Mouse (Mus musculus) mouse embryonic stem cell (cell line): Measurements from ENCODE around the gene Mcat.

Source experiments
- in situ Hi-C, 2 experiments: fragments of 300-500 bp; cut with MboI; formaldehyde crosslinking; loops; 1 replicate in 1 of 2; 3 replicates in 1 of 2; pipeline ENCODE4 v1.14.3; 2019 to 2020; ENCODE audit warnings: low sequenced_read_pairs in 2 of 2, low pct_unique_long_range_greater_than_20kb in 1 of 2, mixed read lengths in 1 of 2; ENCODE audit not compliant: unreplicated experiment in 1 of 2

Mcat gene

DNA sequence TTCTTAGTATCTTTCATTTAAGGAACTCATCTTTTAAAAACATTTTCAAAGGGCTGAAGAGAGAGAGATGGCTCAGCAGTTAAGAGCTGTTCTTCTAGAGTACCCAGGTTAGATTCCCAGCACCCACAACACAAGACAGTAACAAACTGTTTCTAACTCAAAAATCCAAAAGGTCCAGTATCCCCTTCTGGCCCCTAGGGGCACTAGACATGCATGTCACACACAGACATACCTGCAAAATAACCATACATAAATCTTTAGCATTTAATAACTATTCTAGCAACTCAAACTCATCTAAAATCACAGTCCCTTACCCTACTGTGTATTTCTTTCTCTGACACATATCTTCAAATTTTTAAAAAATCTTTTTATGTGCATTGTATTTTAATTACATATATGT, 9.8 kb downstream of the Mcat start:
- in situ Hi-C loops = no loop called here

DNA sequence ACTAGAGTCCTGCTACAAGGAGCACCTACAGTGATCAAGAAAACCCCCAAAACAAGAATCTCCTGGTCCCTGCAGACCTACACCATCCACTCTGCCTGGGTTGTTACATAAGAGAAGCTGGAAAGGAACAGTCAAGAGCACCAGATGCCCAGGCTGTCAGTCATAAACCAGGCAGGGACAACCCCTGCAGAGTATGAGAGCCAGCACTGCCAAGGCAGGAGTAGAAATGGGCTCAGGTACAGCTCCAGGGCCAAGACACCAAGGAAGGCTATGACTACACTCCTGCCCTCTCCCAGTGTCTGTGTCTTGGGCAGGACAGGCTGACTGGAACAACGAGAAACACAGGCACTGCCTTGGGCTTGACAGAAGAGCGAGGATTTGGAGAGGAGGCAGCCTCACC, 13.4 kb downstream of the Mcat start:
- in situ Hi-C loops = no loop called here

DNA sequence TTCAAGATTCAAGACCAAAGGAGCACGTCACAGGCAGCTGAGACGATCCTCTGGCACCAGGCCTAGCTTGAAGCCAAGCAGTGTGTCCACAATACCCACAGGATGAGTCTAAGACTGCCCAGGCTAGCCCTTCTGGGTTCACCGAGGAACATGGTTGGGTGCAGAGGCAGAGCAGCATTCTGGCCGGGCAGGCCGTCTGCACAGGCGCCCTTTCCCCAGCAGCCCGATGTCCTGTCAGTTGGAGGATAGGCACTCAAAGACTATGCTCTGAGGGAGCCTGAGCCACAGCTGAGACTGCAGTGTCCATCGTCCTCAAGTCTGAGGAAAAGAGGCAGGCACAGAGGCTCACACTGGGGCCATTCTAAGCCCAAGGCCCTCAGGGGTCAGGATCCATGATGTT, 16.4 kb downstream of the Mcat start:
- in situ Hi-C loops = no loop called here

DNA sequence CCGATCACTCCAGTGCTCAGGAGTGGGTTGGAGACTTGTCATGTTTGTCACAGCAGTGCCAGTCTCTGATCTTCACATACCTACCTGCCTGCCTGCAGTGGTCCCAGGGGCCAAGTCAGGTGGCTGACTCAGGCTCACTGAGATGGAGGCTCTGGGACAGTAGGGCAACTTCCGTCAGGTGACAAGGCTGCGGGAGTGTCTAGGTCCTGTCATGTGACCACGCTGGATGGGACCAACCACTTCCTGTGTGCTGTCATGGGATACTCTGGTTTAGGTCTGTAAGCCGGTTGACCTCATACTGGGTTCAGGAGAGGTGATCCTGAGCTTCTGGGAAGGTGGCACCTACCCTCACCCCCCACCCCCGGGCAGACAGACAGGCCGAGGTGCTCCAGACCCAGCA, 17.6 kb downstream of the Mcat start:
- in situ Hi-C loops = no loop called here

DNA sequence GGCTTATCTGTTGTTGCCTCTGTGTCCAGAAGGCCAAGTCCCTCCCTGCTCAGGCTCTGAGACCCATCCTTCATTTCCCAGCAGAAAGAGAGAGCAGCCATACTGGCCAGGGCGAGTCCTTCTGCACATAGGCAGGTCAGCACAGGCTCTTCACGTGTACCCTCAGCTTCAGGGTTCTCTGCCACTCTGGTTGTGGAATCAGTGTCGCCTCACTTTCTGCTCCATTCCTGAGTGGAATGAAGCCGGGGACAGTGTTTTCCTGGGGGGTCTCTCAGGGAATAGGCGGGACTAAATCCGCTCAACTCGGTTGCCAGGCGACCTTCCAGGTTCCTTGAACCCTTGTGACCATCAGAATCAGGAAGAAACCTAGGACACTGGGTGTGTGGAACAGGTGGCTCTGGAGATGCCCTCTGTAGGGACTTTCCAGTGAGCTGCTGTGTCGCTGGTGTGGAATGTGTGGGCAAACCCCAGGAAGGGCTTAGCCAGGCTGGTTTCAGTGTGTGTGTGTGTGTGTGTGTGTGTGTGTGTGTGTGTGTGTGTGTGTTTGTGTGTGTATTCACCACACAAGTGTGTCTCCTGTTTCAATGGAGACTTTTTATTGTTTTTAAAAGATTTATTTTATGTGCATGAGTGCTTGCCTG, 21.8 kb downstream of the Mcat start:
- in situ Hi-C loops = no loop called here

DNA sequence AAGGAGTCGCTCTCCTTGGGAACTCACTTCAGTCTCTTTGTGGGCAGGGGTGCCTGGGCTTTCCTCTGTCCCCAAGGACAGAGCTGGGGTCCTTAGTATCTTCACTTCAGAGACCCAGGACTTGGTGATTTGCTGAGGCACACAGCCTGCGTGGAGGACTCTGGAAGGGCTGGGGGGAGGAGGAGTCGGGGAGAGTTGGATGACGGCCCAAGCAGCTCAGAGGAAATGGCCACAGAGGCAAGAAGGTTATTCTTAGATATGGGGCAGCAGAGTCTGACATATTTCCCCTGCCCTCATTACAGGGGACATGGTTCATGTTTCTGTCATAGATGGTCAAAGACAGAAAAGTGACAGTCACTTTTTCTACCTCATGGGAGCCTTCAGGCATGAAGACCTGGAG, 23.7 kb downstream of the Mcat start:
- in situ Hi-C loops = no loop called here

DNA sequence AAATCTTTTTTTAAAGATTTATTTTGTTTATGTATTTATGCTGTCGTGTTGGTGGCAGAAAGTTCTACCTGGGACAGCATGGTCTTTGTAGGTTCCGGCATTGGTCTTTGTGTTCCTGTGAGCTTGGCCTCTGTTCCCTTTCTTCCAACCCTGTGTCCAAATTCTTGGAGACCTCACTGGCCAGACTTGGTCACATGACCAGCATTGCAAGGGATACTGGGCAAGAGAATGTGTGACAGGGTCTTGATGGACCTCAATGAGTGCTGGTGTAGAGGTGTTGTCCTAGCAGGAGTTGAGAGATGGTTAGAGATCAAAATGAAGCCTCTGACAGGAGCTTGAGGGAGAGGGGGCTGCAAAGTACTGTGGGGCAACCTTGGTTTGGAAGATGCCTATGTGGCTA, 24.7 kb downstream of the Mcat start:
- in situ Hi-C loops = no loop called here

DNA sequence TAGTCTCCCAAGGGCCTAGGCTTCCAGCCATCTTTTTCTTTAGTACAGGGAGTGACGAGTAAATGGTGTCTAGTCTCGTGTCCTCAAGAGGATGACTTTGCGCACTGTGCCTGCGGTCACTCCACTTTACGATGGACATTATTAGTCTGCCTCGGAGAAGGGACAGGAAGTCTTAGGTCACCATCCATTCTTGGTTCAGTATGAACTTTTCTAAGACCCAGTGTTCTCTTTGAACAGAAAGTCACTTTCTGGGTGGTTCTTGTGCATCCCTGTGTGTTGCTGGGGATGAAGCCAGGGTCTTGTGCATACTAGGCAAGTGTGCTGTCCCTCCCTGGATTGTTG, 27.7 kb downstream of the Mcat start:
- in situ Hi-C loops = no loop called here

DNA sequence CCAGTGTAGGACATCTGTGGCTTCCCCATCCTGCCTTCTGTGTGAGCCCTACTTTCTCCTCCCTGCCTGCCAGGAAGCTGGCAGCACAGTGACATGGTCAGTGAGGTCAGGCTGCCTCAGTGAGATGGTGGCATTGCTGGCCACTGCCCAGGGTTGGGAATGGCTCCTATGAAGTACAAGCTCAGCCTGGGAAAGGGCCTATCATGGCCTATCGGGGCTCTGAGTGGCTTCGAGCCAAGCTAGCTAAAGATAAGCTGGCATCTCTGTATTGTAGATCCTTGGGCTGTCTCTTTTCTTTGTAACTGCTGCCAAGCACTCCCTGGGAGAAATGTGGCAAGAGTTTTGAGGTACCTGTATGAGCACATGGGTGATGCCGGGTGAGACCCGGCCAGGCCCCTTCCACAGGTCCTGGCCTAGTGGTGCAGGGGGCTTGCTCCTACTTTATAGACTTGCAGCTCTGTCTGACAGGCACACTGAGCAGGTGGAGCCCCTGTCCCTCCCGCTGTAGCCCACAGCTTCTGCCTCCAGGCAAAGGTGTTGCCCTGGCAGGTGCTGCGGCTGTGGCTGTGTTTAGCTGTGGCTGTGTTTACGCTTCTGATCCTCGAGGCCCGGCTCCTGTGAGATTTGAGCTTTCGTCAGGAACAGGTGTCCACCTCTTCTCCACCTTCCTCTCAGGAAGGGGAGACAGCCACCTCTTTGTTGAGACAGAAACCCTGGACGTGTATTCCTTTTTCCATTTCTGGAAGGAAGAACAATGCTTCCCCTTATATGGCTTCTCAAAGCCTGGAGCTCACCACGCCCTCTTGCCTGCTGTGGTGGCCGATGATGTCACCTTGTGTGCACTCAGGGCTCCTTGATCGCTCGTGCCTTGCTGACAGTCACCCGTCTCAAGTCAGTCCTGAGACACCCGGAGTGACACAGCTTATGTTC, 28.4 kb downstream of the Mcat start:
- in situ Hi-C loops = no loop called here

DNA sequence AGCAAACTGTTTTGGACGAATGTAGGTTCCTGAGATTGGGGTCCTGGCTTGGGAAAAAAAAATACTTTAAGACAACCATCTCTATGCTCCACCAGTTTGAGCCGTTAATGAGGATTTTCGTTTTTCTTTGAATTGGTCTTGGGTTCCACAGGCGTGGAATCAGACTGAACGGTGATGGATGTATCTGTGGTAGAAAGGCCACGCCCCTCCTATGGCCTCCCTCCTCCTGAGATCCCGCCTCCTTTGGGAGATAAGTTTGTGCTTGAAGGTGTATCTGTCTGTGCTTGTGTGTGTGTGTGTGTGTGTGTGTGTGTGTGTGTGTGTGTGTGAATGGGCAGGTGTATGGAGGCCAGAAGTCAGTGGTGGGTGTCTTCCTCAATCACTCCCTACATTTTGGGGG, 31.0 kb downstream of the Mcat start:
- in situ Hi-C loops = no loop called here

DNA sequence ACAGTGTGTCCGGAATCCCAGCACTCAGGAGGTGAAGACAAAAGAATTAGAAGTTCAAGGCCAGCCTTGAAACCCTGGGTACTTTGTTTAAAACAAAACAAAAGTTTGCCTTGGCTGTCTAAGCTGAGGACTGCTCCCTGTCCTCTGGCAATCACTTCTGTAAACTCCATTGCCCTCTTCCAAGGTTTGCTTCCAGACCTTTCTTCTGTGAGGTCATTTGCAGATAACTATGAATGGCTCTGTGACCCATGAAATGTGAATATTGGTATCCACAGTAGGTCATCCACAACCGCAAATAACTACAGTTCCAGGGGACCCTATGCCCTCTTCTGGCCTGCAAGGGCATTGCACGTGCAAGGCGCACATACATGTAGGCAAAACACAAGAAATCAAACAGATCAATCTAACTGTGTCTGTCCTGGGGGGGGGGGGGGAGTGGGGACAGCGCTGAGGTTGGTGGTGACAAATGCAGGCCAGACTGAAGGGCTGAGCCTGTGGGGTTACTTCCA, 31.6 kb downstream of the Mcat start:
- in situ Hi-C loops = no loop called here

DNA sequence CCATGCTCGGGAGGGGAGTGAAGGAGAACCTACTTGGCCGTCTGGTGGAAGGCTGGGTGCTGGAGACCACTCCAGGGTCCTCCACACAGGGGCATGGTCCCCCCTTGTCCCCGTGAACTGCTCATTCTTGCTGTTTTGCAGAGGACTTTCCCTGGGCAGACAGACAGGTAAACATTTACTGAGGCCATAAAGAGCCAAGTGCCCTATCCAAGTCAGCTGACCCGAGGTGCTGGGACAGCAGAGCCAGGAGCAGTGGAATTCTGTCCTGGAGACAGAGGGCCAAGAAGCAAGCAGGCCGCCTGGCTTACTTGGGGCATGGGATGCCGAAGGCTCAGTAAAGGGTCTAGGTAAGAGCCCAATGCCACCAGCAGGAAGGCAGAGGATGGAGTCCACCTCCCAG, 32.9 kb downstream of the Mcat start:
- in situ Hi-C loops = no loop called here

DNA sequence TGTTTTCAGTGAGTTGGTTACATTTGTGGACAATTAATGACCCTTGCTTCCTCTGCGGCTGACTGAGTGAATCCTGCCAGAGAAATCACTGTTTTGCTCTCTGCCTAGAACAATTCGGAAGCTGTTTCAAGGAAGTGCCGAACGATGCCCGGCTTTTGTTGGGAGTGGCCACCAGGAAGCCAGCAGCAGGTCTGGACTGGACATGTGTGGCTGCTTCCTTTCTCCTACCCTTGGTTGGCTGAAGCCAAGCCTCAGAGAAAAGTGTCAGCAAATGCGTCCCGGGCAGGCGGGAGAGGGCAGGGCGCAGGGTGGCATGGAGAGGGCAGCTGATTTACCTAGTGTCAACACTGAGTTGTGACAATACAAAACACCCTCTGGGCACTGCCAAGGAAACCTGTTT, 33.4 kb downstream of the Mcat start:
- in situ Hi-C loops = no loop called here

DNA sequence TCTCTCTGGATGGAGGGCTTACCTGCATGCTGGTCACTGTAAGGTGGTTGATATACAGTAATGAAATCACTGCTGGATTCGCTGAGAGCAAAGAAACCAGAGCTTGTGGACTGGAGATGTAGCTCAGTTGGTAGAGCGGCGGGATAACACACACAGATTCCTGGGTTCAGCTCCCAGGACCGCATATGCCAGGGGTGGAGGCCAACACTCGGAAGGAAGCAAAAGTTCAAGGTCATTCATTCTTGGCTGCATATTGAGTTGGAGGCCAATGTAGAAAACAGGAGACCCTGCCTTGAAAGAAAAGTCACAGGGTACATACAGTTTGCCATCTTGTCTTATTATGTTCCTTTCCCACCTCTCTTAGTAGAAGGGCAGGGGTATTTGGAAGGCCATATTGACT, 33.8 kb downstream of the Mcat start:
- in situ Hi-C loops = no loop called here

DNA sequence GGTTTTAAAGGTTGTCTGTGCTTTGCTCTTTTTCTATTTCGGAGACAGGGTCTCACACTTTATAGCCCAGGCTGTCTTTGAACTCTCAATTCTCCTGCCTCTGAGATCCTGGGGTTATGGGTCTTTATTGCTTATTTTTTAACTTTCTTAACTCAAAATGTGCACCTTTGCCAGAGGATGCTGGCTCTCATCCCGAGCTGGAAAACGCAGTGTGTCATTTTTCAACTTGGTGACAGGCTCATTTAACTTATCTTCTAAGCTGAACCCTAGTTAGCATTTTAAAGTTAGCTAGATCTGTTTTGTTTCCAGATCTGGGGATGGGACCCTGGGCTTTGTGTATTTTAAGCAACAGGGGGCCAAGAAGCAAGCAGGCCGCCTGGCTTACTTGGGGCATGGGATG, 34.7 kb downstream of the Mcat start:
- in situ Hi-C loops = no loop called here

DNA sequence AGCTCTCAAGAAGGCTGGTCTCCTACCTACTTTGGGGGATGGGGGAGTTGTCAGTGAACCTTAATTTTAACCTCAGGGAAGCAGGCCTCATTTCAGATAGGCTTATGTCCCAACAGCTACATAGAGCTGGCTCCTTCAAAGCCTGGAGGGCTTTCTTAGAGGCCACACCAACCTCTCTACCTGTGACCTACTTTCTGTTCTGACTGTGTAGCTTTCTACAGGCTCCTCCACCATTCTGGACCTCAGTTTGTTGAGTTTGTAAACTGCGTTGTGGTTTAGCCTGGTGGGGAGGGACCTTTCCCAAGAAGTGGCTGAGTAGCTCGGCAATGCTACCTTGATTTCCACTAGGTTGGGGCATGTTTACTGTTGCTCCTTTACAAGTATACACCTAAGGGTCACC, 35.8 kb downstream of the Mcat start:
- in situ Hi-C loops = no loop called here

DNA sequence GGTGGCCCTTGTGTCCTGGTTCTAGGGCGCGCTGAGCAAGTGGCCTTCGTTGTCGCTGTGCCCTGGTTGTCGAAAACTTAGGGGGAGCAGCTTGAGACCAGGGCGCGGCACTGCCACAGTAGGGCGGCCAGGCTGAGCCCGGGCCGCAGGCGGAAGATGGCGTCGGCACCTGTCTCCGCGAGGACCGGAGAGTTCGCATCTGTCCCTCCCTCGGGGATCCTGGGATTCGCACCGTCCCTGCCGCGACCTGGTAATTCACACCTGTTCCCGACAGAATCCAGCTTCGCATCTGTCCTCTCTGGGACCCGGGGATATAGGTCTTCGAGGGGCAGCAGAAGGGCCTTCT, 36.5 kb downstream of the Mcat start:
- in situ Hi-C loops = no loop called here

DNA sequence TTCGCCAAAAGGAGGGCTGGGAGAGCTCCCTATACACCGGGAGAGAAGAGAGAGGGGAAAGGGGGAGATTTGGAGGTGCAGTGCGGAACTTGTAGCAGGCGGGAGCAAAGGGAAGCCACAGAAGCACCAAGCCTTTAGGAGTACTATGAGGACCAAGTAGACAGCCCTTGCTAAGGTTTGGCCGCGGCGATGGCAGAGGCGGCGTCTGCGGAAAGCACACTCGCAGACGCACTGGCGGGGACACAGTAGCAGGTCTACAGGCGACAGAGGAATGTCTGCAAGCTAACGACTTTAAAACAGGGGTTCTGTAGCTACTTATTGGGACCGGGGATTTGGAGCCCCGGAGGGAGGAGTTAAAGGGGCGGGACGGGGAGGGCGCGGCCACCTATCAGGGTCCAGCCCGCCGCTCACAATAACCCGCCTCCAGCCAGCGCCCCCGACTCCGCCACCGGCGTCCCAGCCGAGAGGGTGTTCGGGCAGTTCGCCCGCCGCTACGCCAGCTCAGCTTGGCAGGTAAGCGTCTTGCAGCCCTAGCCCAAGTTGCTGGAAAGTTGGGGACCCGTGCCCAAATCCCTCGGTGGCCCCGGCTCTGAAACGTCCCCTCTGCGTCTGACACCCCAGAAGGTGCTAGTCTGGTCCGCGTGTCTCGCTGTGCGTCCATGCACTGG, 37.0 kb downstream of the Mcat start, which contains the start of gene Bik:
Gene Bik (plus strand): TSS at position 439 of the 668 bp plus-strand sequence.
- in situ Hi-C loops = no loop called here

DNA sequence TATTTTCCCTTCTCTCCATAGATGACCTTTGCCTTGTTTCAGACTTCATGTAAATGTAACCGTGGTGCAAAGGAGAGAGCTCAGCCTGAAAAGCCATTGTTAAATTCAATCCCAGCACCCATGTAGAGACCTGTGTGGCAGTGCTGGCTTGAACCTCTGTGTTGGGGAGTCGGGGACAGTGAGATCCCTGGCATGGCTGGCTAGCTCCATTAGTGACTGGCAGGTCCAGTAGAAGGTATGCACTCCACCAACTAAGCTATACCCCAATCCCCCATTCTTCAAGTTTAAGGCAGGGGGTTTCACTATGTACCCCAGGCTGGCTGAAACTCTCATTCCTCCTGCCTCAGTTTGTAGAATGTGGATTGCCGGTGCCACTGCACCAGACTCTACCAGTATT, 39.3 kb downstream of the Mcat start:
- in situ Hi-C loops = no loop called here
